Mouse (Mus musculus): Measurements from ENCODE around the gene Zfand2b. TPM values are rescaled to one million over a fixed set of nuclear protein-coding genes. Genes with fewer than 3 reads are reported as not detected.

The Zfand2b gene
- polyA plus RNA-seq, 1 experiment from 2014 or later = 36.8 TPM

- no peak overlapping the region for H3K27ac ChIP-seq (replicated peaks)
- H3K4me3 ChIP-seq = peak overlapping the region; percentile 52
- peak; percentile 68; the same call in 1 of the 2 replicates for ATAC-seq (ENCODE audit: low FRiP score, low read depth)
- peaks cover 26% of the 10 kb centered on the region for H3K36me3 ChIP-seq
- no peaks in the 10 kb centered on the region for H3K9me3 ChIP-seq
- 3% methylated on average over 38 of the region's 38 CpGs for WGBS
- peak overlapping the region; percentile 50; the same call in 1 of the 2 replicates for H3K9ac ChIP-seq (replicated peaks)
- H3K4me2 ChIP-seq (replicated peaks) = peak overlapping the region; percentile 86
- H3K4me1 ChIP-seq = peaks cover 20% of the 10 kb centered on the region
- H3K27me3 ChIP-seq = peaks cover 77% of the 10 kb centered on the region
Observed at GRCm38 (mm10) chr1:75218227-75219001, 50.0 kb downstream of the Zfand2b start.

GRCm38 (mm10) chr1:75219078-75219477, 50.6 kb downstream of the Zfand2b start:
- under 1% methylated on average over 24 of the region's 24 CpGs for WGBS
- Histone ChIP-seq H3K27me3 (peaks cover 81% of the 10 kb centered on the region), H3K9ac (replicated peaks) (peak overlapping the region; percentile 60), H3K4me3 (peak overlapping the region; percentile 52), H3K36me3 (peaks cover 19% of the 10 kb centered on the region), H3K4me2 (replicated peaks) (peak overlapping the region; percentile 86), H3K27ac (replicated peaks) (no peak overlapping the region), H3K4me1 (peaks cover 20% of the 10 kb centered on the region), H3K9me3 (no peaks in the 10 kb centered on the region)
- ATAC-seq (ENCODE audit: low FRiP score, low read depth) = peak; percentile 87

GRCm38 (mm10) chr1:75219531-75219930, 51.1 kb downstream of the Zfand2b start, which contains the start of gene Tuba4a:
Gene Tuba4a, minus strand, starts transcription at chr1:75219865.
- ATAC-seq (ENCODE audit: low FRiP score, low read depth) = 0 out of 2 replicates have a peak, but pooled peaks have one; percentile 44
- H3K9me3 ChIP-seq = no peaks in the 10 kb centered on the region
- 1% methylated on average over 34 of the region's 34 CpGs for WGBS
- H3K36me3 ChIP-seq = peaks cover 15% of the 10 kb centered on the region
- peak within 1 kb of the TSS; percentile 52 for H3K4me3 ChIP-seq
- peaks cover 20% of the 10 kb centered on the region for H3K4me1 ChIP-seq
- no peak within 1 kb of the TSS for H3K27ac ChIP-seq (replicated peaks)
- H3K9ac ChIP-seq (replicated peaks) = peak within 1 kb of the TSS; percentile 60
- H3K4me2 ChIP-seq (replicated peaks) = peak within 1 kb of the TSS; percentile 86
- H3K27me3 ChIP-seq = peaks cover 81% of the 10 kb centered on the region

Small RNA genes lying within 50 kb of the gene (microRNA-seq; reads per million reads assigned to microRNA genes)
- not detected for gene Gm27943

Other genes with a start within 250 kb of the Zfand2b start
- 0.16 and 0.17 TPM in 2 replicates for gene Cfap65, start 233.0 kb upstream of the Zfand2b start, polyA plus RNA-seq (2016; fragmentation: Nextera tagmentation; extraction: Ambion mirVana)
- gene Ihh, start 217.0 kb upstream of the Zfand2b start, polyA plus RNA-seq (2016; fragmentation: Nextera tagmentation; extraction: Ambion mirVana) = 0.14 and 0.23 TPM in 2 replicates
- gene Nhej1, start 43.4 kb upstream of the Zfand2b start, polyA plus RNA-seq (2016; fragmentation: Nextera tagmentation; extraction: Ambion mirVana) = 11.7 and 13.0 TPM in 2 replicates
- 0.11 TPM in 1 of 2 replicates, not detected in the other for gene Slc23a3, start 34.8 kb upstream of the Zfand2b start, polyA plus RNA-seq (2016; fragmentation: Nextera tagmentation; extraction: Ambion mirVana)
- gene Cnppd1, start 25.9 kb upstream of the Zfand2b start, polyA plus RNA-seq (2016; fragmentation: Nextera tagmentation; extraction: Ambion mirVana) = 64.3 and 69.4 TPM in 2 replicates
- gene Retreg2, start 25.9 kb upstream of the Zfand2b start, polyA plus RNA-seq (2016; fragmentation: Nextera tagmentation; extraction: Ambion mirVana) = 81.3 and 86.6 TPM in 2 replicates
- 32.0 and 32.6 TPM in 2 replicates for gene Abcb6, start 11.7 kb downstream of the Zfand2b start, polyA plus RNA-seq (2016; fragmentation: Nextera tagmentation; extraction: Ambion mirVana)
- gene Ankzf1, start 23.5 kb downstream of the Zfand2b start, polyA plus RNA-seq (2016; fragmentation: Nextera tagmentation; extraction: Ambion mirVana) = 22.6 and 23.4 TPM in 2 replicates
- 34.8 and 35.5 TPM in 2 replicates for gene Atg9a, start 23.6 kb downstream of the Zfand2b start, polyA plus RNA-seq (2016; fragmentation: Nextera tagmentation; extraction: Ambion mirVana)
- gene Glb1l, start 42.2 kb downstream of the Zfand2b start, polyA plus RNA-seq (2016; fragmentation: Nextera tagmentation; extraction: Ambion mirVana) = 23.2 and 25.7 TPM in 2 replicates
- 124 and 135 TPM in 2 replicates for gene Stk16, start 42.2 kb downstream of the Zfand2b start, polyA plus RNA-seq (2016; fragmentation: Nextera tagmentation; extraction: Ambion mirVana)
- gene Tuba4a, start 51.2 kb downstream of the Zfand2b start, polyA plus RNA-seq (2016; fragmentation: Nextera tagmentation; extraction: Ambion mirVana) = 5.9 and 7.6 TPM in 2 replicates
- gene A630095N17Rik, start 63.5 kb downstream of the Zfand2b start, polyA plus RNA-seq (2016; fragmentation: Nextera tagmentation; extraction: Ambion mirVana) = not detected in 2 replicates
- 45.6 and 46.0 TPM in 2 replicates for gene Dnajb2, start 67.8 kb downstream of the Zfand2b start, polyA plus RNA-seq (2016; fragmentation: Nextera tagmentation; extraction: Ambion mirVana)
- 9.3 and 12.1 TPM in 2 replicates for gene Ptprn, start 95.9 kb downstream of the Zfand2b start, polyA plus RNA-seq (2016; fragmentation: Nextera tagmentation; extraction: Ambion mirVana)
- gene Resp18, start 109.8 kb downstream of the Zfand2b start, polyA plus RNA-seq (2016; fragmentation: Nextera tagmentation; extraction: Ambion mirVana) = 37.5 and 46.2 TPM in 2 replicates
- 154 and 176 TPM in 2 replicates for gene Dnpep, start 149.3 kb downstream of the Zfand2b start, polyA plus RNA-seq (2016; fragmentation: Nextera tagmentation; extraction: Ambion mirVana)
- gene Des, start 191.7 kb downstream of the Zfand2b start, polyA plus RNA-seq (2016; fragmentation: Nextera tagmentation; extraction: Ambion mirVana) = 0.93 and 1.2 TPM in 2 replicates
- 12.9 and 14.5 TPM in 2 replicates for gene Speg, start 206.7 kb downstream of the Zfand2b start, polyA plus RNA-seq (2016; fragmentation: Nextera tagmentation; extraction: Ambion mirVana)